Mouse (Mus musculus): ENCODE data around the gene Tc2n. TPM values are rescaled to one million over a fixed set of nuclear protein-coding genes. Genes with fewer than 3 reads are reported as not detected.
A peak's percentile ranks its signal among the peaks of the same experiment; 100 is the strongest.
"Not testable (repeated sequence)": the region's sequence is repeated elsewhere in the genome, so short reads cannot be mapped to it uniquely, and the experiment has no call there.

Gene Tc2n
- polyA plus RNA-seq, 1 experiment from 2014 or later, result 0.10 TPM

DNA sequence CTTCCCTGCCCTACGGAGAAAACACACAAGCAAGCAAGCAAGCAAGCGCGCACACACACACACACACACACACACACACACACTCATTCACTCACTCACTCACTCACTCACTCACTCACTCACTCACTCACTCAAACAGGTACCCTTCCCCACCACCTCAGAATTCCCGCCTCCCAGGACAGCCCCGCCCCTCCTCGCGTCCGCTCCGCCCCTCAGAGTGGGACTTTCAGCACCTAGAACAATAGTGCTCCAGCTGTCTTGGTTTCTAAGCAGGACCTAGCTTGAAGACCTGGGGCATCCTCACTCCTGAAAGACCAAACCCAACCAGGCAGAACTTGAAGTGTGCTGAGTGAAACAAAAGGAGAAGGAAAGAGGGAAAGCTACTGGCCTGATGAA lies 430 bp upstream of the Tc2n start:
- Histone ChIP-seq H3K4me1 (replicated peaks) (0 out of 2 replicates have a peak, but pooled peaks cover 3% of the 10 kb centered on the region), H3K9ac (peak overlapping the region; percentile 68), H3K27me3 (replicated peaks) (0 out of 2 replicates have a peak, but pooled peaks cover 10% of the 10 kb centered on the region), H3K27ac (ENCODE audit: poor library complexity, severe bottlenecking) (no peak overlapping the region), H3K9me3 (replicated peaks) (no peaks in the 10 kb centered on the region), H3K4me3 (peak overlapping the region; percentile 88), H3K36me3 (no peaks in the 10 kb centered on the region), H3K4me2 (peak overlapping the region; percentile 100)
- ATAC-seq (ENCODE audit: insufficient number of reproducible peaks, low FRiP score), result peak; percentile 71
- 2% methylated on average over 9 of the region's 9 CpGs for WGBS

DNA sequence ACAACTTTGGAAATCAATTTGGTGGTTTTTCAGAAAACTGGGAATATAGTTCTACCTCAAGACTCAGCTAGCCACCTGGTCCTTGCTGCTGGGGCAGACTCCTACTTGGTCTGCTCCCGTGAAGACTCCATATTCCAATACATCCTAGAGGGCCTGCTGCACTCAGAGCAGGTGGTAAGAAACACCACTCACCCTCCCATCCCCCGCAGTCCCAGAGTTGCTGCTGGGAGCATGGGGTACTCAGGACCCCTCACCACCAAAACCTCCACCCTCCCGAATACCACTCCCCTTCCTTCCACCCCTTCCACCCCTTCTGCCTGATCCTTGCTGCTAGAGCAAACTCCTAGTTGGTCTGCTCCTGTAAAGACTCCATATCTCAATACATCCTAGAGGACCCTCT lies 19.1 kb downstream of the Tc2n start:
- 64% methylated on average over 3 of the region's 3 CpGs for WGBS
- no peak for ATAC-seq (ENCODE audit: insufficient number of reproducible peaks, low FRiP score)
- no peaks in the 10 kb centered on the region for H3K27me3 ChIP-seq (replicated peaks)
- 0 out of 2 replicates have a peak, but pooled peaks cover 5% of the 10 kb centered on the region for H3K9me3 ChIP-seq (replicated peaks)
- H3K36me3 ChIP-seq, result no peaks in the 10 kb centered on the region
- H3K4me3 ChIP-seq, result no peak overlapping the region
- H3K4me1 ChIP-seq (replicated peaks), result no peaks in the 10 kb centered on the region
- H3K9ac ChIP-seq, result no peak overlapping the region
- H3K27ac ChIP-seq (ENCODE audit: poor library complexity, severe bottlenecking), result no peak overlapping the region
- no peak overlapping the region for H3K4me2 ChIP-seq

DNA sequence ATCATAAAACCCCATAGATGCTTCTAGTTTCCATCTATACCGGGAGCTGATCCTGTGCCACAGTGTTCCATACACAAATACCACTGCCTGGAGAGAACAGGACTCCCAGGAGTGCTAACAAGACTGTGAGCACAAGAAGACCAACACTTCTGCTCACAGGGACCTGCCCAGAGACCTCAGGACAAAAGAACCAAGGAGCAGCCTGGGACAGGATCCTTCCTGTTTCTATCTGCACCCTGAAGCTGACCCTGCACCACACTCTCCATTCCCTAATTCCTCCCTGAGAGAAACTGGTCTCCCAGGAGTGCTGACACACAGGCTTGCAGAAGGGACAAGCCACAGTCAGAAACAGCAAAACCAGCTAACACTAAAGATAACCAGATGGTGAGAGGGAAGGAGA lies 21.8 kb downstream of the Tc2n start:
- Histone ChIP-seq H3K4me3 (no peak overlapping the region), H3K9ac (no peak overlapping the region), H3K4me1 (replicated peaks) (no peaks in the 10 kb centered on the region), H3K36me3 (no peaks in the 10 kb centered on the region), H3K27ac (ENCODE audit: poor library complexity, severe bottlenecking) (no peak overlapping the region), H3K9me3 (replicated peaks) (0 out of 2 replicates have a peak, but pooled peaks cover 5% of the 10 kb centered on the region), H3K4me2 (no peak overlapping the region), H3K27me3 (replicated peaks) (no peaks in the 10 kb centered on the region)
- WGBS, result 62% methylated on average over 1 of the region's 1 CpGs
- no peak for ATAC-seq (ENCODE audit: insufficient number of reproducible peaks, low FRiP score)

- Histone ChIP-seq H3K36me3 (no peaks in the 10 kb centered on the region), H3K9ac (no peak overlapping the region), H3K27ac (ENCODE audit: poor library complexity, severe bottlenecking) (no peak overlapping the region), H3K4me3 (no peak overlapping the region), H3K4me2 (no peak overlapping the region), H3K4me1 (replicated peaks) (0 out of 2 replicates have a peak, but pooled peaks cover 5% of the 10 kb centered on the region), H3K27me3 (replicated peaks) (no peaks in the 10 kb centered on the region), H3K9me3 (replicated peaks) (no peaks in the 10 kb centered on the region)
- ATAC-seq (ENCODE audit: insufficient number of reproducible peaks, low FRiP score), result no peak
- 81% methylated on average over 2 of the region's 2 CpGs for WGBS
Observed at GRCm38 (mm10) chr12:101680538-101680937, 37.8 kb downstream of the Tc2n start.

- H3K27ac ChIP-seq (ENCODE audit: poor library complexity, severe bottlenecking), result no peak overlapping the region
- 83% methylated on average over 2 of the region's 2 CpGs for WGBS
- H3K36me3 ChIP-seq, result no peaks in the 10 kb centered on the region
- H3K4me3 ChIP-seq, result no peak overlapping the region
- no peaks in the 10 kb centered on the region for H3K27me3 ChIP-seq (replicated peaks)
- no peak overlapping the region for H3K4me2 ChIP-seq
- no peaks in the 10 kb centered on the region for H3K9me3 ChIP-seq (replicated peaks)
- H3K4me1 ChIP-seq (replicated peaks), result no peaks in the 10 kb centered on the region
- H3K9ac ChIP-seq, result no peak overlapping the region
- no peak for ATAC-seq (ENCODE audit: insufficient number of reproducible peaks, low FRiP score)
Observed at GRCm38 (mm10) chr12:101667502-101667901, 50.8 kb downstream of the Tc2n start.

GRCm38 (mm10) chr12:101633137-101633536 lies 85.2 kb downstream of the Tc2n start:
- no peak for ATAC-seq (ENCODE audit: insufficient number of reproducible peaks, low FRiP score)
- 82% methylated on average over 1 of the region's 1 CpGs for WGBS

GRCm38 (mm10) chr12:101606622-101607021 lies 111.7 kb downstream of the Tc2n start:
- not testable (repeated sequence) for H3K27ac ChIP-seq (ENCODE audit: poor library complexity, severe bottlenecking); H3K9me3 ChIP-seq (replicated peaks); H3K4me1 ChIP-seq (replicated peaks); ATAC-seq (ENCODE audit: insufficient number of reproducible peaks, low FRiP score); H3K36me3 ChIP-seq; H3K4me3 ChIP-seq; H3K9ac ChIP-seq; H3K4me2 ChIP-seq; H3K27me3 ChIP-seq (replicated peaks)

More at GRCm38 (mm10) chr12:101633137-101633536, 85.2 kb downstream of the Tc2n start:
- Histone ChIP-seq H3K4me1 (replicated peaks) (no peaks in the 10 kb centered on the region), H3K4me2 (no peak overlapping the region), H3K27ac (ENCODE audit: poor library complexity, severe bottlenecking) (no peak overlapping the region), H3K9ac (no peak overlapping the region), H3K36me3 (no peaks in the 10 kb centered on the region), H3K27me3 (replicated peaks) (no peaks in the 10 kb centered on the region), H3K9me3 (replicated peaks) (no peaks in the 10 kb centered on the region), H3K4me3 (no peak overlapping the region)

Other genes starting within 250 kb of the Tc2n start
- gene Fbln5, start 100.5 kb upstream of the Tc2n start, polyA plus RNA-seq (2016; fragmentation: Nextera tagmentation; extraction: Ambion mirVana), result 98.0 and 100 TPM in 2 replicates
- 22.9 and 23.4 TPM in 2 replicates for gene Trip11, start 194.7 kb upstream of the Tc2n start, polyA plus RNA-seq (2016; fragmentation: Nextera tagmentation; extraction: Ambion mirVana)
- gene Atxn3, start 239.7 kb upstream of the Tc2n start, polyA plus RNA-seq (2016; fragmentation: Nextera tagmentation; extraction: Ambion mirVana), result 10.6 and 11.0 TPM in 2 replicates

Data from heart, embryonic 12.5 days (tissue).